9 mouse cellular contexts compared by ENCODE assay signal in genomic region chr5:104115118-104115517, GRCm38 (mm10). TPM values are rescaled to one million over a fixed set of nuclear protein-coding genes. Genes with fewer than 3 reads are reported as not detected.
A peak's percentile ranks its signal among the peaks of the same experiment; 100 is the strongest.
DNase-seq lines count a peak whose midpoint lies in the region; ATAC-seq and TF ChIP-seq lines count a peak whose summit lies in the region.
"Had no signal": no experiment of that assay in that cellular context is flagged by ENCODE, and none has a peak within 500 bp of the region (broad histone marks: within the 10 kb centered on the region; RNA-seq: fewer than 3 reads in every experiment).

No protein-coding gene starts in this region.

- H3K9ac ChIP-seq in intestine, embryonic 14.5 days (ENCODE audit: low read length): no peak overlapping the region
- no peak overlapping the region for H3K9ac ChIP-seq in intestine, postnatal 0 days (ENCODE audit: low read depth, low read length)
- no peak overlapping the region for H3K9ac ChIP-seq in lung, embryonic 14.5 days

- no peak overlapping the region for H3K4me3 ChIP-seq in intestine, embryonic 14.5 days (ENCODE audit: low read depth, low read length)
- H3K4me3 ChIP-seq in intestine, postnatal 0 days (ENCODE audit: low read depth, low read length): no peak overlapping the region
- H3K4me3 ChIP-seq in kidney, adult 2 months (ENCODE audit: insufficient read depth, low read depth, low read length): no peak overlapping the region
- H3K4me3 ChIP-seq in lung, embryonic 14.5 days (ENCODE audit: low read depth, low read length): no peak overlapping the region

- no peak for TF ChIP-seq CTCF in intestine, postnatal 0 days (IDR thresholded peaks at IDR 0.05; ENCODE audit: low read depth)
- no peak for TF ChIP-seq CTCF in kidney, adult 2 months (conservative IDR thresholded peaks at IDR 0.05; ENCODE audit: insufficient read depth, insufficient read length, low read depth, low read length)
- TF ChIP-seq CTCF in lung, embryonic 14.5 days (IDR thresholded peaks at IDR 0.05; ENCODE audit: low read depth): no peak

- no peaks in the 10 kb centered on the region for H3K36me3 ChIP-seq in intestine, embryonic 14.5 days (ENCODE audit: control insufficient read depth, insufficient read depth, low read length)
- no peaks in the 10 kb centered on the region for H3K36me3 ChIP-seq in intestine, postnatal 0 days (ENCODE audit: control insufficient read depth, insufficient read depth)
- H3K36me3 ChIP-seq in kidney, adult 2 months (ENCODE audit: control insufficient read depth, insufficient read depth, low read length): no peaks in the 10 kb centered on the region
- no peaks in the 10 kb centered on the region for H3K36me3 ChIP-seq in lung, embryonic 14.5 days (ENCODE audit: insufficient read depth)

- ATAC-seq in intestine, embryonic 14.5 days (replicated peaks; ENCODE audit: low FRiP score, low TSS enrichment, low read depth): peak; percentile 37
- ATAC-seq in intestine, postnatal 0 days: no peak
- peak; percentile 38 for ATAC-seq in lung, embryonic 14.5 days (ENCODE audit: insufficient read depth)
- no peak for ATAC-seq in megakaryocyte-erythroid progenitor cell, adult 5-6 weeks (replicated peaks; ENCODE audit: low FRiP score, low TSS enrichment, poor library complexity, severe bottlenecking)

- WGBS in intestine, embryonic 14.5 days: 37% methylated on average over 14 of the region's 14 CpGs
- WGBS in intestine, postnatal 0 days: 45% methylated on average over 14 of the region's 14 CpGs
- WGBS in kidney, adult 2 months: 64% methylated on average over 14 of the region's 14 CpGs
- WGBS in lung, embryonic 14.5 days: 19% methylated on average over 14 of the region's 14 CpGs

- no peaks in the 10 kb centered on the region for H3K27me3 ChIP-seq in intestine, embryonic 14.5 days (replicated peaks; ENCODE audit: control insufficient read depth, insufficient read depth, low read length)
- no peaks in the 10 kb centered on the region for H3K27me3 ChIP-seq in intestine, postnatal 0 days (replicated peaks; ENCODE audit: control insufficient read depth, insufficient read depth, low read length)
- H3K27me3 ChIP-seq in kidney, adult 2 months (replicated peaks; ENCODE audit: control insufficient read depth, insufficient read depth, low read length): no peaks in the 10 kb centered on the region
- no peaks in the 10 kb centered on the region for H3K27me3 ChIP-seq in lung, embryonic 14.5 days (ENCODE audit: insufficient read depth, low read length)

- peak overlapping the region; percentile 86 for H3K27ac ChIP-seq in intestine, embryonic 14.5 days (ENCODE audit: low read depth)
- H3K27ac ChIP-seq in intestine, postnatal 0 days (ENCODE audit: low read depth, low read length): no peak overlapping the region
- H3K27ac ChIP-seq in kidney, adult 2 months (ENCODE audit: insufficient read depth, low read depth, low read length): no peak overlapping the region
- H3K27ac ChIP-seq in lung, embryonic 14.5 days (ENCODE audit: low read depth): peak overlapping the region; percentile 96

- peaks cover 24% of the 10 kb centered on the region for H3K4me1 ChIP-seq in intestine, embryonic 14.5 days (replicated peaks; ENCODE audit: control insufficient read depth, insufficient read depth, low read length)
- H3K4me1 ChIP-seq in intestine, postnatal 0 days (replicated peaks; ENCODE audit: control insufficient read depth, insufficient read depth, low read length): no peaks in the 10 kb centered on the region
- no peaks in the 10 kb centered on the region for H3K4me1 ChIP-seq in kidney, adult 2 months (ENCODE audit: control insufficient read depth, insufficient read depth, low read length)
- H3K4me1 ChIP-seq in lung, embryonic 14.5 days (ENCODE audit: insufficient read depth): peaks cover 35% of the 10 kb centered on the region

- DNase-seq in intestine, embryonic 14.5 days (ENCODE audit: low spot score): peak; percentile 72
- DNase-seq in brain, adult 2 months (ENCODE audit: low read depth, low spot score): peak; percentile 54
- DNase-seq in heart, adult 8-10 months (ENCODE audit: low spot score): peak; percentile 89
- peak; percentile 87 for DNase-seq in kidney, adult 2 months
- peak; percentile 89 for DNase-seq in lung, embryonic 14.5 days
- no peak for DNase-seq in thymus, adult 18-20 months

- H3K4me2 ChIP-seq in intestine, embryonic 14.5 days (ENCODE audit: low read length): no peak overlapping the region
- no peak overlapping the region for H3K4me2 ChIP-seq in intestine, postnatal 0 days (replicated peaks; ENCODE audit: low read depth)
- peak overlapping the region; percentile 37; the same call in 1 of the 2 replicates for H3K4me2 ChIP-seq in lung, embryonic 14.5 days

- H3K9me3 ChIP-seq in intestine, embryonic 14.5 days (ENCODE audit: control insufficient read depth, low read length): no peaks in the 10 kb centered on the region
- H3K9me3 ChIP-seq in intestine, postnatal 0 days (ENCODE audit: control insufficient read depth): no peaks in the 10 kb centered on the region
- no peaks in the 10 kb centered on the region for H3K9me3 ChIP-seq in lung, embryonic 14.5 days (ENCODE audit: low read depth, low read length)

- no peak for TF ChIP-seq POLR2A in kidney, adult 2 months (IDR thresholded peaks at IDR 0.05; ENCODE audit: low read depth, low read length)

RNA-seq across cellular contexts. Expression of gene Sparcl1, which starts 1.6 kb away (rescaled TPM):
- polyA plus RNA-seq in intestine, embryonic 14.5 days (2014; fragmentation: Nextera tagmentation; extraction: Ambion mirVana): 183 and 203 TPM in 2 replicates
- polyA plus RNA-seq in intestine, postnatal 0 days (2015; fragmentation: Nextera tagmentation; extraction: Ambion mirVana): 158 and 165 TPM in 2 replicates
- total RNA-seq in heart, adult 8-10 months (2022): 100 to 1,000 TPM; 165 to 223 (median 203) TPM
- 31.6 and 36.4 TPM in 2 replicates for polyA plus RNA-seq in kidney, adult 2 months (2012; rRNA removed)
- 296 and 307 TPM in 2 replicates for polyA plus RNA-seq in lung, embryonic 14.5 days (2014; fragmentation: Nextera tagmentation; extraction: Ambion mirVana)
- not detected in 2 replicates for total RNA-seq in megakaryocyte-erythroid progenitor cell, adult 5-6 weeks (2014; fragmentation: Nextera tagmentation)
- total RNA-seq in megakaryocyte-erythroid progenitor cell, adult 5-6 weeks (2017): not detected in 2 replicates

RNA-seq across cellular contexts. Expression of gene Gm17660, which starts 37.7 kb away (rescaled TPM):
- not detected in 2 replicates for polyA plus RNA-seq in intestine, embryonic 14.5 days (2014; fragmentation: Nextera tagmentation; extraction: Ambion mirVana)
- 1.1 and 1.5 TPM in 2 replicates for polyA plus RNA-seq in intestine, postnatal 0 days (2015; fragmentation: Nextera tagmentation; extraction: Ambion mirVana)
- total RNA-seq in heart, adult 8-10 months (2022): not detected
- polyA plus RNA-seq in kidney, adult 2 months (2012; rRNA removed): not detected in 2 replicates
- not detected in 2 replicates for polyA plus RNA-seq in lung, embryonic 14.5 days (2014; fragmentation: Nextera tagmentation; extraction: Ambion mirVana)
- total RNA-seq in megakaryocyte-erythroid progenitor cell, adult 5-6 weeks (2014; fragmentation: Nextera tagmentation): not detected in 2 replicates
- not detected in 2 replicates for total RNA-seq in megakaryocyte-erythroid progenitor cell, adult 5-6 weeks (2017)
- total RNA-seq: ES-E14 had no signal

RNA-seq across cellular contexts. Expression of gene Dspp, which starts 55.4 kb away (rescaled TPM):
- not detected in 2 replicates for polyA plus RNA-seq in intestine, embryonic 14.5 days (2014; fragmentation: Nextera tagmentation; extraction: Ambion mirVana)
- polyA plus RNA-seq in intestine, postnatal 0 days (2015; fragmentation: Nextera tagmentation; extraction: Ambion mirVana): not detected in 2 replicates
- total RNA-seq in heart, adult 8-10 months (2022): not detected
- polyA plus RNA-seq in kidney, adult 2 months (2012; rRNA removed): not detected in 2 replicates
- not detected in 2 replicates for polyA plus RNA-seq in lung, embryonic 14.5 days (2014; fragmentation: Nextera tagmentation; extraction: Ambion mirVana)
- total RNA-seq in megakaryocyte-erythroid progenitor cell, adult 5-6 weeks (2014; fragmentation: Nextera tagmentation): not detected in 2 replicates
- not detected in 2 replicates for total RNA-seq in megakaryocyte-erythroid progenitor cell, adult 5-6 weeks (2017)
- total RNA-seq: ES-E14 had no signal

Comparison
In these comparisons a context has a peak if more than half of its experiments do, and no peak if none do; other contexts are left out.
1. ATAC-seq: peak in intestine, embryonic 14.5 days (single experiment) and lung, embryonic 14.5 days (single experiment); none in intestine, postnatal 0 days (single experiment) and megakaryocyte-erythroid progenitor cell, adult 5-6 weeks (single experiment).
2. H3K27ac ChIP-seq: peak in intestine, embryonic 14.5 days (single experiment) and lung, embryonic 14.5 days (single experiment); none in intestine, postnatal 0 days (single experiment) and kidney, adult 2 months (single experiment).
3. DNase-seq: peak in intestine, embryonic 14.5 days (single experiment), brain, adult 2 months (single experiment), heart, adult 8-10 months (single experiment), kidney, adult 2 months (single experiment) and lung, embryonic 14.5 days (single experiment); none in thymus, adult 18-20 months (0 of 2).